Mouse (Mus musculus) testis, postnatal 10 days (tissue): Measurements from ENCODE around the gene Ovch2.
A peak's percentile ranks its signal among the peaks of the same experiment; 100 is the strongest.

Experiments
- DNase-seq: peaks from one replicate; pipeline ENCODE4 v3.0.0; 2021; ENCODE audit warnings: low spot score

The Ovch2 gene

GRCm38 (mm10) chr7:107744454-107744853, 56.6 kb downstream of the Ovch2 start:
- no peak for DNase-seq

DNA sequence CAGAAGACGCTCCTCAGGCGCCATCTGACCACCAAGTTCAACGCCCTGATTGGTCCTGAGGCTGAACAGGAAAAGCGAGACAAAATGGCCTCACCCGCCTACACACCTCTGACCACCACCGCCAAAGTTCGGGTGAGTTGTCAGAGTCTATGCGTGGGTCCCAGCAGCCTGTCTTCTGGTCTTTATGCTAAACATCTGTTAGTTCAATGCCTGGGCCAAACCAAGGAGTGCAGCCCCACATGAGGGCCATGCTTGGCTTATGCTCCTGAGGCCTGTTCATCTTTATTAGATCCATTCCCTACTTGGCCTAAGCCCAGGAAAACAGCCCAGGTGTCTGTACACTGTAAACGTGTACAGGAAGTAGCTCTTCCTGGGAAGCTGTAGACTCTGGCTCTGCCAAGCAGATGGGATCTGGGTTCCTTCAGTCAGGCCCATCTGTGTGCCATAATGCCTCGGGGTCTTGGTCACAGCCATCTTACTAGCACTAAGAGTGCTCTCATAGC, 58.0 kb downstream of the Ovch2 start:
- DNase-seq: peak; percentile 25

DNA sequence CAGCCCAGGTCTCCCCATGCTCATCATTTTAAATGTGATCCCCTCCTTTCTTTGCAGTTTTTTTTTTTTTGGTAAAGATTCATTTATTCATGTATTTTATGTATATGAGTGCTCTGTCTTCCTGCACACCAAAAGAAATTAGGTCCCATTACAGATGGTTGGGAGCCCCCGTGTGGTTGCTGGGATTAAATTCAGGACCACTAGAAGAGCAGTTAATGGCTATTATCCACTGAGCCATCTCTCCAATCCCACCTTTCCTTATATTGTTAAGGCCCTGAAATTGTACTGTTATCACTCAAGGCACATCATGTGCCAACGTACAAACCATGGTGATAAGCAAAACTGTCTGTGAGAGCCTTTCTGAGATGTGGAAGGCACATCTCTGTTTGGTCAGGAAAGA, 62.3 kb downstream of the Ovch2 start:
- no peak for DNase-seq

DNA sequence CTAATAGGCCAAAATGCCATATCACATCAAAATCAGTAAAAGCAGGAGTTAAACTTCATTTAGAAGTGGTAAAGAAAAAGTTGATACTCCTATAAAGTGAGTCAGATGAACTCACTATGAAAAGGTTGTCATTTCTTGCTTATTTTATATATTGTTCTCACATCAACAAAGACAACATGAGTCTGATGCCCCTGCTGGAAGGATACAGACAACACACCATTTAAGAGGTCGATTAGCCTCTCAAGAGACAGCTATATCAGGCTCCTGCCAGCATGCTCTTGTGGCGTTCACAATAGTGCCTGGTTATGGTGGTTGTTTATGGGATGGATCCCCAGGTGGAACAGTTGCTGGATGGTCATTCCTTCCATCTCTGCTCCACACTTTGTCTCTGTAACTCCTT, 67.8 kb downstream of the Ovch2 start:
- DNase-seq: no peak
